Mouse (Mus musculus) layer of hippocampus, adult 9-10 months (tissue): Measurements from ENCODE around the gene Msx1.

ENCODE experiments used
- DNase-seq: peaks from one replicate; pipeline ENCODE4 v3.0.0; 2022; ENCODE audit warnings: low spot score

Msx1 gene

GRCm38 (mm10) chr5:37792154-37792553, 32.2 kb downstream of the Msx1 start:
- no peak for DNase-seq

- DNase-seq, result no peak
Measured at GRCm38 (mm10) chr5:37784847-37785391, 39.5 kb downstream of the Msx1 start.

- DNase-seq, result no peak
Measured at GRCm38 (mm10) chr5:37783306-37783705, 41.1 kb downstream of the Msx1 start.

- DNase-seq, result no peak
Measured at GRCm38 (mm10) chr5:37775681-37776080, 48.7 kb downstream of the Msx1 start.

GRCm38 (mm10) chr5:37774011-37774410, 50.4 kb downstream of the Msx1 start:
- DNase-seq, result no peak

- DNase-seq, result no peak
Measured at GRCm38 (mm10) chr5:37770870-37771269, 53.5 kb downstream of the Msx1 start.
